Mouse (Mus musculus) T-helper 17 cell (primary cell): ENCODE data around the gene Tmem258.

ENCODE experiments used
- in situ Hi-C, 2 experiments: fragments of 300-600 bp; cut with MboI, MseI; formaldehyde crosslinking; loops; 1 replicate in 1 of 2; 2 replicates in 1 of 2; pipeline ENCODE4 v1.15.1; 2025; ENCODE audit warnings: high pct_unique_total_duplicates in 2 of 2

The Tmem258 gene

DNA sequence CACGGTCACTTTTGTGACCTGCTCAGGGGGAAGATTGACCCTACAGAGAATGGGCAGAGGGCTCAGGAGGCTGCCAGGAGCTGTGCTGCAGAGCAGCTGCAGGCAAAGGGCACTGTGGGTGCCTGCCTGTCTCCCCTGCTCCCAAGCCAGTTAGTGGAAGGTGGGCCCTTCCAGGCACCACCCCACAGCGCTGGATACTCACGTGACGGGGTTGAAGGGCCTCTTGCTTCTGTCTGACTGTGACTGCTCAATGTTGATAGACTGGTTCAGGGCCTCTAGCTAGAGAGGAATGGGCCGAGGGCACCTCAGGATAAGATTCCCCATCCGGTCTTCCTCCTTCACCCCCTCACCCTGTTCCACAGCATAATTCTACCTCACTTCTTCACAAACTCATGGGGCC is 15.8 kb downstream of the Tmem258 start:
- in situ Hi-C loops: no loop called here

GRCm38 (mm10) chr19:10221585-10221984 is 17.8 kb downstream of the Tmem258 start:
- in situ Hi-C loops: no loop called here

DNA sequence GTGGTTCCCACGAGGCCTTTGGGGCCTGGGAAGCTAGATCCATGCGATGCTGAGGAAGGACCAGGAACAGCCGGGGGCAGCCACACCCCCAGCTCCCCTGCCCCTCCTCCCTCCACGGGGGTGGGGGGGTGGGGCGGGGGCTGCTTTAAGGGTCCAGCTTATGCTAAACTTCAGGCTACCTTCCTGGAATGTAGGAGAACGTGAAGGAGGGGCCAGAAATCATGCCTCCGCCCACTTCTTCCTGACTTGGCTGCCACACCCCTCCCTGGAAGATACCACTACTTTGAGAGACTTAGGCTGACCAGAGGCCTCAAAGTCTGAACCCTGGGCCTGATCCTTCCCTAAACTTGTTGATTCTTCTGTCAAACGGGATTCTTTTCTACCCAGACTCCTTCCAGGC is 18.8 kb downstream of the Tmem258 start:
- in situ Hi-C loops: no loop called here

- in situ Hi-C loops: no loop called here
Measured at GRCm38 (mm10) chr19:10223561-10223960, 19.7 kb downstream of the Tmem258 start.

GRCm38 (mm10) chr19:10224637-10225453 is 21.0 kb downstream of the Tmem258 start:
- in situ Hi-C loops: no loop called here

- in situ Hi-C loops: no loop called here
Measured at GRCm38 (mm10) chr19:10225767-10226166, 22.0 kb downstream of the Tmem258 start.

DNA sequence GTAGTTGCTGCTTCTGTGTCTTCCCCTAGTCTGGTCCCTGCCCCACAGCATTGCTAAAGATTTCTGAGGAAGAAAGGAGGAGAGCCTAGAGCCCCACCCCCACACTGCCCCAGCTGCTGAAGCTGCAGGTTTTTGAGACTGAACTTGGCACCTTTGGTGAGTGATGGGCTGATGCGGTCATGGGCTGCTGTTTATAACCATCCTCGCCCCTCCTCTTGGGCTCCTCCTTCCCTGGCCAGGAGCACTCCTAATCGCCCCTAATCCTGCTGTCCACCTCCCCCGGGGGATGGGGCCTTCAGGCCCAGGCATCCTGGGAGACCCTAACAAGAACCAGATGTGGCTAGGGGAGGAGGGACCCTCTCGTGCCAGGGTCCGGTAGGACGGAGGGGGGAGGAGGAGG is 27.2 kb downstream of the Tmem258 start:
- in situ Hi-C loops: no loop called here

DNA sequence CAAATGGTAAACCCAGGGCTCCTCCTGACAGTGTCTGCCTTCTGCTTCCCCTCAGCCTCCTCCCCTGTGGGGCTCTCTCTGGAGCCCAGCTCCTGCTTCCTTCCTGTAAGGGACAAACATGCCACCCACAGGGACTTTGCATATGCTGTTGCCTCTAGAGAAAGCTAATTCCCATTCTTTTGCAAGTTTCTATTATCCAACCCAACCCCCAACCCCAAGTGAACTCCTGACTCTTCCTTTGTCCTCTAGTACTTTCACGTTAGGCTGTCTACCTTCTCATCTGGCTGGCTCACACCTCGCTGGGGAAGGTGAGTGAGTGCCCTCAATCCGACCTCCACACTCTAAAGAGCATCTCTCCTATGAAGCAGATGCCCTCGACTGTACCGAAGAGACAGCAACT is 28.1 kb downstream of the Tmem258 start:
- in situ Hi-C loops: no loop called here

DNA sequence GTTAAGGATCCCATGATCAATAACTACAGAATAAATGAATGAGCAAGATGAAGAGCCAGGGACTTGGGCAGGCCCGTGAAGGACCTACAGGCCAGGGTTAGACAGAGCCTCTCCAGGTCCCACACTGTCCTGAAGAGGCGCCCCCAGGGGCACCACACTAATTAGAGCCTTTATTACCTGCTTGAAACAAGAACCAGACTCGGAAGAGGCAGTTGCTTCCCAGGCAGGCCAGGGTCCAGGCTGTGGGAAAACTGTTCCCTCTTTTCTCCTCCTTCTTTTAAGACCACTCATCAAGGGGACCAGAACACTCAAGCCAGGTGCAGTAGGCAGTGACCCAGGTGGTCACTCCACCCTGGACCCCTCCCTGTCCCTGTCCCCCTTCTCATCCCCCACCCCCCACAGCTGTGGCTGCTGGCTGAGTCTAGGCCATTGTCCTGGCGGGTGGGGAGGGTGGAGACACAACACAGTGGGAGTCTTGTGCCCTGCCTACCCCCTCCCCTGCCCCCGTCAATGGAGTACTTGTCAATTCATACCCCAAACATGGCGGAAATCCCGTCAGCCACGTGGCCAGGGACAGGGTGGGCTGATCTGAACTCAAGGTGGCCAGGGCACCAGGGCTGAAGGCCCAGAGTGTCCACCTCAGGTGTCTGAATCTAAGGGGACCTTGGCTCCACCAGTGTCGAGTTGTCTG is 28.7 kb downstream of the Tmem258 start:
- in situ Hi-C loops: no loop called here

GRCm38 (mm10) chr19:10235784-10236565 is 32.2 kb downstream of the Tmem258 start:
- in situ Hi-C loops: no loop called here

- in situ Hi-C loops: no loop called here
Measured at GRCm38 (mm10) chr19:10238477-10238876, 34.7 kb downstream of the Tmem258 start.

DNA sequence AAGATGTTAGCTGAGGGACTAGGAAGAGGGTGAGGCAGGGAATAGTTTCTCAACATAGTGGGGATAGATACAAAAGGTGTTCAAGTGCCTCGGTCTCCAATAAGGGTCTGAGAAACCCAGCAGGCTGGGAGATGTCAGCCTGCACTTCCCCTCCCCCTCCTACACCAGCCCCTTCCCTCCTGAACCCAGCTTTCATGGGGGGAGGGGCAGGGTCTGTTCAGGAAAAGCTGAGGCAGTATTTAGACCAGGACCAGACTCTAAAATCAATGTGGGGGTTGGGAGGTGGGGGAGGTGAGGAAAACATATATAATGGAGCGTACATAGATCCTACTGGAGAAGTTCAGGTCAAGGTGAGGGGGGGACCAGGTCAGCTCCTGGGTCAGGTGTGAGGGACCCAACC is 35.6 kb downstream of the Tmem258 start:
- in situ Hi-C loops: no loop called here

- in situ Hi-C loops: no loop called here
Measured at GRCm38 (mm10) chr19:10239975-10240653, 36.3 kb downstream of the Tmem258 start.

- in situ Hi-C loops: no loop called here
Measured at GRCm38 (mm10) chr19:10240654-10241305, 37.0 kb downstream of the Tmem258 start, which contains the start of gene Myrf. Gene Myrf (minus strand): TSS chr19:10240748.

DNA sequence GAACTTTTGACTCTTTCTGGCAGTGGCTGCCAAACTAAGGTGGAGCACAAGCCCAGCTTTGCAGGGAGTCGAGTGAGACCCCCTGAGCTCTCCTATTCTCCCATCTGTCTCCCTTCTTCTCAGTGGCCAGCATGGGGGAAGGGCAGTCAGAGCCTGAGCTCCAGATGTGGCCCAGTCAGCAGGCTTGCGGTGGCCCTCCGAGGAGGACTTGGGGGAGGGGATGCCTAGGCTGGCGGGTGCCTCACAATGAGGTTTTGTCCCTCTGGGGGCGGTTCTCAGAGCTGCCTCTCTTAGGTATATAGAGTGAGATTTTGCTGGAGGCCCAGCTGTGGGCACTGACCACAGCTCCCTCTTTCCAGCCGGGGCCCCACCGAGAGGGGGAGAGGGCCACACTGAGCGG is 39.1 kb downstream of the Tmem258 start:
- in situ Hi-C loops: no loop called here

GRCm38 (mm10) chr19:10244183-10244582 is 40.4 kb downstream of the Tmem258 start:
- in situ Hi-C loops: no loop called here

DNA sequence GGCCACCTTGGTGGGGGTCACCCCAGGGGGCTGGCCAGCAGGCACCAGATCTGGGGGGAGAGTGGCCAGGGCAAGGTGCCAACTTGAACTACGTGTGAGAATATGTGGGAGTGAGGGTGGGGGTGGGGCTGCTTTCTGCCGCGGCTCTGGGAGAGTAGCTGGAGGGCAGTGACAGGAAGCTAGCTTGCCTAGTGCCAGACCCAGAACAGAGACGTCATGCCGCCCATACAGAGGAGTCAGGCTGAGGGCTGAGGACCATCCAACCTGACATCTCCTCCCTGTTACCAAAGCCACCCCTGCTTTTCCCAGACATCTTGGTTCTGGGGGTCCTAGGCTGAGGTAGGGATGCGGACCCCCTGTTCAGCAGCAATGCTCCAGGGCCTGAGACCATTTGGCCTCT is 43.4 kb downstream of the Tmem258 start:
- in situ Hi-C loops: no loop called here

- in situ Hi-C loops: no loop called here
Measured at GRCm38 (mm10) chr19:10248128-10248527, 44.3 kb downstream of the Tmem258 start.
